Mouse (Mus musculus): ENCODE measurements around the gene Cfdp1. TPM values are rescaled to one million over a fixed set of nuclear protein-coding genes. Genes with fewer than 3 reads are reported as not detected.
A peak's percentile ranks its signal among the peaks of the same experiment; 100 is the strongest.

Cfdp1 gene
- polyA plus RNA-seq, 1 experiment from 2014 or later: 194 TPM

GRCm38 (mm10) chr8:111735335-111735761, 118.7 kb downstream of the Cfdp1 start:
- peaks cover 88% of the 10 kb centered on the region for H3K4me1 ChIP-seq
- no peaks in the 10 kb centered on the region for H3K9me3 ChIP-seq (replicated peaks)
- H3K4me3 ChIP-seq (replicated peaks): no peak overlapping the region
- H3K9ac ChIP-seq (replicated peaks): 0 out of 2 replicates have a peak overlapping the region, but pooled peaks have one; percentile 17
- ATAC-seq (ENCODE audit: low FRiP score): no peak
- peak overlapping the region; percentile 51; the same call in 1 of the 2 replicates for H3K27ac ChIP-seq (replicated peaks)
- H3K4me2 ChIP-seq: no peak overlapping the region
- H3K27me3 ChIP-seq (replicated peaks): no peaks in the 10 kb centered on the region
- no peaks in the 10 kb centered on the region for H3K36me3 ChIP-seq
- 59% methylated on average over 8 of the region's 8 CpGs for WGBS

- no peaks in the 10 kb centered on the region for H3K27me3 ChIP-seq (replicated peaks)
- H3K4me1 ChIP-seq: peaks cover 88% of the 10 kb centered on the region
- no peak overlapping the region for H3K4me2 ChIP-seq
- H3K27ac ChIP-seq (replicated peaks): peak overlapping the region; percentile 51
- no peak for ATAC-seq (ENCODE audit: low FRiP score)
- H3K36me3 ChIP-seq: no peaks in the 10 kb centered on the region
- WGBS: 55% methylated on average over 6 of the region's 6 CpGs
- no peaks in the 10 kb centered on the region for H3K9me3 ChIP-seq (replicated peaks)
- H3K4me3 ChIP-seq (replicated peaks): no peak overlapping the region
- no peak overlapping the region for H3K9ac ChIP-seq (replicated peaks)
These were observed 119.7 kb downstream of the Cfdp1 start for GRCm38 (mm10) chr8:111734244-111734960.

- Histone ChIP-seq H3K36me3 (no peaks in the 10 kb centered on the region), H3K4me1 (peaks cover 88% of the 10 kb centered on the region), H3K27ac (replicated peaks) (peak overlapping the region; percentile 85), H3K4me2 (no peak overlapping the region), H3K9ac (replicated peaks) (no peak overlapping the region), H3K27me3 (replicated peaks) (no peaks in the 10 kb centered on the region), H3K9me3 (replicated peaks) (no peaks in the 10 kb centered on the region), H3K4me3 (replicated peaks) (no peak overlapping the region)
- no peak for ATAC-seq (ENCODE audit: low FRiP score)
- 12% methylated on average over 5 of the region's 5 CpGs for WGBS
These were observed 120.4 kb downstream of the Cfdp1 start for GRCm38 (mm10) chr8:111733581-111734243.

GRCm38 (mm10) chr8:111732406-111733085, 121.5 kb downstream of the Cfdp1 start:
- peak overlapping the region; percentile 76 for H3K9ac ChIP-seq (replicated peaks)
- WGBS: 31% methylated on average over 10 of the region's 10 CpGs
- H3K9me3 ChIP-seq (replicated peaks): no peaks in the 10 kb centered on the region
- H3K4me2 ChIP-seq: peak overlapping the region; percentile 80
- no peaks in the 10 kb centered on the region for H3K27me3 ChIP-seq (replicated peaks)
- ATAC-seq (ENCODE audit: low FRiP score): no peak
- H3K27ac ChIP-seq (replicated peaks): peak overlapping the region; percentile 85
- peaks cover 93% of the 10 kb centered on the region for H3K4me1 ChIP-seq
- H3K36me3 ChIP-seq: no peaks in the 10 kb centered on the region
- H3K4me3 ChIP-seq (replicated peaks): peak overlapping the region; percentile 60

- H3K27me3 ChIP-seq (replicated peaks): no peaks in the 10 kb centered on the region
- H3K36me3 ChIP-seq: no peaks in the 10 kb centered on the region
- H3K4me1 ChIP-seq: peaks cover 93% of the 10 kb centered on the region
- H3K4me3 ChIP-seq (replicated peaks): peak overlapping the region; percentile 60
- H3K9me3 ChIP-seq (replicated peaks): no peaks in the 10 kb centered on the region
- H3K27ac ChIP-seq (replicated peaks): peak overlapping the region; percentile 85
- WGBS: under 1% methylated on average over 35 of the region's 41 CpGs
- peak overlapping the region; percentile 76 for H3K9ac ChIP-seq (replicated peaks)
- H3K4me2 ChIP-seq: peak overlapping the region; percentile 80
- peak; percentile 94 for ATAC-seq (ENCODE audit: low FRiP score)
These were observed 122.1 kb downstream of the Cfdp1 start for GRCm38 (mm10) chr8:111732004-111732403.

GRCm38 (mm10) chr8:111731231-111731977, 122.7 kb downstream of the Cfdp1 start:
- WGBS: under 1% methylated on average over 38 of the region's 39 CpGs

GRCm38 (mm10) chr8:111729233-111730170, 124.6 kb downstream of the Cfdp1 start:
- Histone ChIP-seq H3K9me3 (replicated peaks) (no peaks in the 10 kb centered on the region), H3K9ac (replicated peaks) (no peak overlapping the region), H3K27me3 (replicated peaks) (no peaks in the 10 kb centered on the region), H3K4me3 (replicated peaks) (no peak overlapping the region), H3K4me2 (peak overlapping the region; percentile 80; the same call in 1 of the 2 replicates), H3K4me1 (peaks cover 86% of the 10 kb centered on the region), H3K36me3 (no peaks in the 10 kb centered on the region), H3K27ac (replicated peaks) (no peak overlapping the region)
- no peak for ATAC-seq (ENCODE audit: low FRiP score)
- 73% methylated on average over 7 of the region's 7 CpGs for WGBS

More at GRCm38 (mm10) chr8:111731231-111731977, 122.7 kb downstream of the Cfdp1 start:
- Histone ChIP-seq H3K9me3 (replicated peaks) (no peaks in the 10 kb centered on the region), H3K9ac (replicated peaks) (peak overlapping the region; percentile 76), H3K4me2 (peak overlapping the region; percentile 80), H3K4me3 (replicated peaks) (peak overlapping the region; percentile 60), H3K36me3 (no peaks in the 10 kb centered on the region), H3K27ac (replicated peaks) (peak overlapping the region; percentile 85), H3K4me1 (peaks cover 93% of the 10 kb centered on the region), H3K27me3 (replicated peaks) (no peaks in the 10 kb centered on the region)
- ATAC-seq (ENCODE audit: low FRiP score): peak; percentile 56

- 77% methylated on average over 5 of the region's 5 CpGs for WGBS
- no peak overlapping the region for H3K4me2 ChIP-seq
- H3K9me3 ChIP-seq (replicated peaks): no peaks in the 10 kb centered on the region
- H3K36me3 ChIP-seq: no peaks in the 10 kb centered on the region
- ATAC-seq (ENCODE audit: low FRiP score): no peak
- H3K9ac ChIP-seq (replicated peaks): no peak overlapping the region
- H3K27ac ChIP-seq (replicated peaks): no peak overlapping the region
- no peaks in the 10 kb centered on the region for H3K27me3 ChIP-seq (replicated peaks)
- peaks cover 80% of the 10 kb centered on the region for H3K4me1 ChIP-seq
- no peak overlapping the region for H3K4me3 ChIP-seq (replicated peaks)
These were observed 125.6 kb downstream of the Cfdp1 start for GRCm38 (mm10) chr8:111728481-111728880.

- WGBS: 62% methylated on average over 4 of the region's 4 CpGs
- no peaks in the 10 kb centered on the region for H3K9me3 ChIP-seq (replicated peaks)
- no peak overlapping the region for H3K9ac ChIP-seq (replicated peaks)
- no peak overlapping the region for H3K4me3 ChIP-seq (replicated peaks)
- ATAC-seq (ENCODE audit: low FRiP score): no peak
- H3K36me3 ChIP-seq: no peaks in the 10 kb centered on the region
- H3K4me1 ChIP-seq: peaks cover 71% of the 10 kb centered on the region
- H3K27me3 ChIP-seq (replicated peaks): no peaks in the 10 kb centered on the region
- no peak overlapping the region for H3K4me2 ChIP-seq
- H3K27ac ChIP-seq (replicated peaks): no peak overlapping the region
These were observed 126.5 kb downstream of the Cfdp1 start for GRCm38 (mm10) chr8:111727553-111727952.

GRCm38 (mm10) chr8:111726102-111726900, 127.8 kb downstream of the Cfdp1 start:
- no peak overlapping the region; the same call in 1 of the 2 replicates for H3K4me2 ChIP-seq
- H3K36me3 ChIP-seq: no peaks in the 10 kb centered on the region
- no peaks in the 10 kb centered on the region for H3K27me3 ChIP-seq (replicated peaks)
- H3K9ac ChIP-seq (replicated peaks): no peak overlapping the region
- no peaks in the 10 kb centered on the region for H3K9me3 ChIP-seq (replicated peaks)
- no peak overlapping the region for H3K4me3 ChIP-seq (replicated peaks)
- ATAC-seq (ENCODE audit: low FRiP score): peak; percentile 78
- 65% methylated on average over 7 of the region's 7 CpGs for WGBS
- H3K27ac ChIP-seq (replicated peaks): peak overlapping the region; percentile 42
- H3K4me1 ChIP-seq: peaks cover 64% of the 10 kb centered on the region

Data from neural tube, embryonic 15.5 days (tissue).